Mouse (Mus musculus) olfactory bulb, adult 2 months (tissue): ENCODE data around the gene Eif3c.

Experiments used
- CTCF ChIP-seq: fragments of 200-500 bp; IDR thresholded peaks from 2 replicates; pipeline ENCODE4 v1.5.1; 2012; ENCODE audit warnings: low read depth, mild to moderate bottlenecking, low read length, moderate library complexity; ENCODE audit not compliant: insufficient read depth
- POLR2A ChIP-seq: fragments of 200-500 bp; IDR thresholded peaks from 2 replicates; pipeline ENCODE4 v1.6.1; 2012; ENCODE audit warnings: mild to moderate bottlenecking, low read depth, low read length, moderate library complexity; ENCODE audit not compliant: insufficient read depth

DNA sequence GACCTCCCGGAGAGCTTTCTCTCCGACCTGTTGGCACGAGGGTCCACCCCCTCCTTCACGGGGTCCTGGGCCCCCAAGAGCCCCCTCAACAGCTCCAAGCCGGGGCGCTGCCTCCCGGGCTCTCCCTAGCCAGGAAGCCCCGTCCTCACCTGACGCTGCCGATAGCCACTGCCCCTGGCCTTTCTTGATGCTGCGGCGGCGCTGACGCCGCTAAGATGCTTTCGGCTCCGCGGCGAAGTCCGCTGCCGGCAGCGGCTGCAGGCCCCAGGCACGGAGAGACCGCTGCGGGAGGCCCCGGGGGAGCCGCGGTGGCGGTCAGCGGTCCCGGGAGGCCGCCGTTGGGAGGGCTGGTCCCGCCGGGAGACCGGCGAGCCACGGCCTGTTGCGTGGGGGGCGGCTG lies 63.5 kb downstream of the Eif3c start:
- no peak for TF ChIP-seq CTCF
- no peak for TF ChIP-seq POLR2A
